Mouse (Mus musculus): Measurements from ENCODE around the gene Nmnat2. TPM values are rescaled to one million over a fixed set of nuclear protein-coding genes. Genes with fewer than 3 reads are reported as not detected.

Gene Nmnat2
- polyA plus RNA-seq, 1 experiment, result 0.63 TPM

GRCm38 (mm10) chr1:152975144-152975543, 20.4 kb downstream of the Nmnat2 start:
- no peak for TF ChIP-seq POLR2A (IDR thresholded peaks at IDR 0.05; ENCODE audit: low read depth, low read length)
- no peak for TF ChIP-seq CTCF (IDR thresholded peaks at IDR 0.05; ENCODE audit: extremely low read depth, insufficient read depth, insufficient read length, insufficient replicate concordance)
- Histone ChIP-seq H3K27me3 (ENCODE audit: control insufficient read depth, insufficient read depth, low read length) (no peaks in the 10 kb centered on the region), H3K4me1 (ENCODE audit: control insufficient read depth, insufficient read depth, insufficient read length) (no peaks in the 10 kb centered on the region), H3K36me3 (ENCODE audit: control insufficient read depth, insufficient read depth, low read length) (no peaks in the 10 kb centered on the region), H3K4me3 (ENCODE audit: extremely low read depth, insufficient read depth, insufficient read length) (no peak overlapping the region), H3K27ac (ENCODE audit: insufficient read depth, low read length) (no peak overlapping the region)
- 87% methylated on average over 3 of the region's 3 CpGs for WGBS
- DNase-seq (ENCODE audit: low read depth in 1 of 2, low spot score in 2 of 2), result no peak

- Histone ChIP-seq H3K27ac (ENCODE audit: insufficient read depth, low read length) (no peak overlapping the region), H3K4me3 (ENCODE audit: extremely low read depth, insufficient read depth, insufficient read length) (no peak overlapping the region), H3K36me3 (ENCODE audit: control insufficient read depth, insufficient read depth, low read length) (no peaks in the 10 kb centered on the region), H3K4me1 (ENCODE audit: control insufficient read depth, insufficient read depth, insufficient read length) (no peaks in the 10 kb centered on the region), H3K27me3 (ENCODE audit: control insufficient read depth, insufficient read depth, low read length) (no peaks in the 10 kb centered on the region)
- TF ChIP-seq CTCF (IDR thresholded peaks at IDR 0.05; ENCODE audit: extremely low read depth, insufficient read depth, insufficient read length, insufficient replicate concordance), result no peak
- no peak for TF ChIP-seq POLR2A (IDR thresholded peaks at IDR 0.05; ENCODE audit: low read depth, low read length)
- no peak for DNase-seq (ENCODE audit: low read depth in 1 of 2, low spot score in 2 of 2)
- WGBS, result 92% methylated on average over 8 of the region's 8 CpGs
These were observed 23.9 kb downstream of the Nmnat2 start for GRCm38 (mm10) chr1:152978700-152979099.

GRCm38 (mm10) chr1:152983416-152983815, 28.6 kb downstream of the Nmnat2 start:
- no peak for TF ChIP-seq POLR2A (IDR thresholded peaks at IDR 0.05; ENCODE audit: low read depth, low read length)
- Histone ChIP-seq H3K27me3 (ENCODE audit: control insufficient read depth, insufficient read depth, low read length) (no peaks in the 10 kb centered on the region), H3K27ac (ENCODE audit: insufficient read depth, low read length) (no peak overlapping the region), H3K36me3 (ENCODE audit: control insufficient read depth, insufficient read depth, low read length) (no peaks in the 10 kb centered on the region), H3K4me1 (ENCODE audit: control insufficient read depth, insufficient read depth, insufficient read length) (no peaks in the 10 kb centered on the region), H3K4me3 (ENCODE audit: extremely low read depth, insufficient read depth, insufficient read length) (no peak overlapping the region)
- DNase-seq (ENCODE audit: low read depth in 1 of 2, low spot score in 2 of 2), result no peak
- 95% methylated on average over 14 of the region's 14 CpGs for WGBS

GRCm38 (mm10) chr1:152986981-152987380, 32.2 kb downstream of the Nmnat2 start:
- Histone ChIP-seq H3K36me3 (ENCODE audit: control insufficient read depth, insufficient read depth, low read length) (no peaks in the 10 kb centered on the region), H3K27me3 (ENCODE audit: control insufficient read depth, insufficient read depth, low read length) (no peaks in the 10 kb centered on the region), H3K4me1 (ENCODE audit: control insufficient read depth, insufficient read depth, insufficient read length) (no peaks in the 10 kb centered on the region), H3K27ac (ENCODE audit: insufficient read depth, low read length) (no peak overlapping the region), H3K4me3 (ENCODE audit: extremely low read depth, insufficient read depth, insufficient read length) (no peak overlapping the region)
- TF ChIP-seq POLR2A (IDR thresholded peaks at IDR 0.05; ENCODE audit: low read depth, low read length) (no peak), CTCF (IDR thresholded peaks at IDR 0.05; ENCODE audit: extremely low read depth, insufficient read depth, insufficient read length, insufficient replicate concordance) (no peak)
- 84% methylated on average over 3 of the region's 3 CpGs for WGBS
- DNase-seq (ENCODE audit: low read depth in 1 of 2, low spot score in 2 of 2), result no peak

GRCm38 (mm10) chr1:152990067-152990466, 35.3 kb downstream of the Nmnat2 start:
- DNase-seq (ENCODE audit: low read depth in 1 of 2, low spot score in 2 of 2), result no peak
- Histone ChIP-seq H3K36me3 (ENCODE audit: control insufficient read depth, insufficient read depth, low read length) (no peaks in the 10 kb centered on the region), H3K4me3 (ENCODE audit: extremely low read depth, insufficient read depth, insufficient read length) (no peak overlapping the region), H3K27ac (ENCODE audit: insufficient read depth, low read length) (no peak overlapping the region), H3K27me3 (ENCODE audit: control insufficient read depth, insufficient read depth, low read length) (no peaks in the 10 kb centered on the region), H3K4me1 (ENCODE audit: control insufficient read depth, insufficient read depth, insufficient read length) (no peaks in the 10 kb centered on the region)
- TF ChIP-seq POLR2A (IDR thresholded peaks at IDR 0.05; ENCODE audit: low read depth, low read length), result no peak
- TF ChIP-seq CTCF (IDR thresholded peaks at IDR 0.05; ENCODE audit: extremely low read depth, insufficient read depth, insufficient read length, insufficient replicate concordance), result no peak
- WGBS, result 93% methylated on average over 5 of the region's 5 CpGs

- Histone ChIP-seq H3K27ac (ENCODE audit: insufficient read depth, low read length) (no peak overlapping the region), H3K4me3 (ENCODE audit: extremely low read depth, insufficient read depth, insufficient read length) (no peak overlapping the region), H3K36me3 (ENCODE audit: control insufficient read depth, insufficient read depth, low read length) (no peaks in the 10 kb centered on the region), H3K27me3 (ENCODE audit: control insufficient read depth, insufficient read depth, low read length) (no peaks in the 10 kb centered on the region), H3K4me1 (ENCODE audit: control insufficient read depth, insufficient read depth, insufficient read length) (no peaks in the 10 kb centered on the region)
- TF ChIP-seq CTCF (IDR thresholded peaks at IDR 0.05; ENCODE audit: extremely low read depth, insufficient read depth, insufficient read length, insufficient replicate concordance) (no peak), POLR2A (IDR thresholded peaks at IDR 0.05; ENCODE audit: low read depth, low read length) (no peak)
- no peak for DNase-seq (ENCODE audit: low read depth in 1 of 2, low spot score in 2 of 2)
- WGBS, result 75% methylated on average over 6 of the region's 6 CpGs
These were observed 37.7 kb downstream of the Nmnat2 start for GRCm38 (mm10) chr1:152992271-152993134.

GRCm38 (mm10) chr1:152993803-152994202, 39.0 kb downstream of the Nmnat2 start:
- no peaks in the 10 kb centered on the region for H3K4me1 ChIP-seq (ENCODE audit: control insufficient read depth, insufficient read depth, insufficient read length)
- H3K4me3 ChIP-seq (ENCODE audit: extremely low read depth, insufficient read depth, insufficient read length), result no peak overlapping the region
- H3K36me3 ChIP-seq (ENCODE audit: control insufficient read depth, insufficient read depth, low read length), result no peaks in the 10 kb centered on the region
- no peaks in the 10 kb centered on the region for H3K27me3 ChIP-seq (ENCODE audit: control insufficient read depth, insufficient read depth, low read length)
- WGBS, result 82% methylated on average over 6 of the region's 6 CpGs
- H3K27ac ChIP-seq (ENCODE audit: insufficient read depth, low read length), result no peak overlapping the region
- TF ChIP-seq POLR2A (IDR thresholded peaks at IDR 0.05; ENCODE audit: low read depth, low read length) (no peak), CTCF (IDR thresholded peaks at IDR 0.05; ENCODE audit: extremely low read depth, insufficient read depth, insufficient read length, insufficient replicate concordance) (no peak)
- DNase-seq (ENCODE audit: low read depth in 1 of 2, low spot score in 2 of 2), result no peak

Data from spleen, adult 2 months (tissue).